Mouse (Mus musculus) CH12.LX (cell line): ENCODE data around the gene Gm20388.

Source experiments
- CTCF ChIP-seq, 2 experiments: IDR thresholded peaks in 1 of 2; conservative IDR thresholded peaks in 1 of 2; 2 replicates each; pipeline ENCODE4 v1.5.1; 2011 to 2012; ENCODE audit warnings: low read depth in 2 of 2, low read length in 2 of 2, improper control_type of control experiment in 1 of 2, inconsistent platforms in 1 of 2, mild to moderate bottlenecking in 1 of 2, moderate library complexity in 1 of 2
- EP300 ChIP-seq: IDR thresholded peaks from 2 replicates; pipeline ENCODE4 v1.6.1; 2011; ENCODE audit warnings: low read length, improper control_type of control experiment
- GABPA ChIP-seq: IDR thresholded peaks from 2 replicates; pipeline ENCODE4 v1.6.1; 2012; ENCODE audit warnings: low read depth, low read length, improper control_type of control experiment, inconsistent platforms; ENCODE audit not compliant: insufficient replicate concordance
- HCFC1 ChIP-seq: IDR thresholded peaks from 2 replicates; pipeline ENCODE4 v1.6.1; 2012; ENCODE audit warnings: low read depth, mild to moderate bottlenecking, inconsistent platforms, low read length, improper control_type of control experiment
- MAX ChIP-seq: IDR thresholded peaks from 2 replicates; pipeline ENCODE4 v1.6.1; 2011; ENCODE audit warnings: low read length, improper control_type of control experiment
- POLR2A ChIP-seq: IDR thresholded peaks from 2 replicates; pipeline ENCODE4 v1.6.1; 2011; ENCODE audit warnings: low read depth, mild to moderate bottlenecking, improper control_type of control experiment, low read length
- RAD21 ChIP-seq: IDR thresholded peaks from 2 replicates; pipeline ENCODE4 v1.6.1; 2011; ENCODE audit warnings: low read depth, mild to moderate bottlenecking, low read length, improper control_type of control experiment, moderate library complexity
- SIN3A ChIP-seq: IDR thresholded peaks from 2 replicates; pipeline ENCODE4 v1.6.1; 2012; ENCODE audit warnings: low read length, improper control_type of control experiment, inconsistent platforms
- ZMIZ1 ChIP-seq: IDR thresholded peaks from 2 replicates; pipeline ENCODE4 v1.6.1; 2012; ENCODE audit warnings: low read depth, mild to moderate bottlenecking, inconsistent platforms, low read length, improper control_type of control experiment

DNA sequence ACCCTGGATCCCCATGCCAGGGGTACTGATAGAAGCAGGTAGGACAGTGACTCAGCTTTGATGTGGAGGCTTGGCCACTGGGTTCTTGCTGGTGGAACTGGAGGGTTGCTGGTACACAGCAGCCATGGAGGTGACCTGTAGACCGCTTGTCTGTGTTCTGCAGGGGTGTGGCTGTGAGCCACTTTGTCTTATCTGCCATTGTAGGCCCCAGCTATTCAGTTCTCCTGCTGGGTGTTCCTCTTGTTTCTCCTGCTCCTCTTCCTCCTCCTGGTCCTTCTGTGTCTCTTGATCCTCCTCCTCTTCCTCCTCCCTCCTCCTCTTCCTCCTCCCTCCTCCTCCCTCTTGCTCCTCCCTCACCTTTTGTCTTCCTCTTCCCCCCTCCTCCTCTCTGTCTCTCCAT lies 614.5 kb downstream of the Gm20388 start:
- no peak for TF ChIP-seq POLR2A
- TF ChIP-seq EP300, result no peak
- no peak for TF ChIP-seq RAD21
- TF ChIP-seq CTCF (conservative IDR thresholded peaks at IDR 0.05 in 1 of 2, IDR thresholded peaks at IDR 0.05 in 1 of 2; ENCODE audit: low read depth in 2 of 2, low read length in 2 of 2), result no peak
- no peak for TF ChIP-seq SIN3A
- TF ChIP-seq MAX, result no peak
- no peak for TF ChIP-seq ZMIZ1
- TF ChIP-seq HCFC1, result no peak
- TF ChIP-seq GABPA, result no peak
